Mouse (Mus musculus) C3H10T1/2 (cell line): ENCODE data around the gene Papola. TPM values are rescaled to one million over a fixed set of nuclear protein-coding genes. Genes with fewer than 3 reads are reported as not detected.

Experiments used
- polyA plus RNA-seq, 2 experiments: library from polyadenylated mRNA; unstranded; fragments of >200 nt; fragmentation: generic; extraction: Trizol; gene quantifications; one replicate each; pipeline ENCODE4 v1.2.1; 2012; ENCODE audit warnings: missing spikeins in 2 of 2

Papola gene
- 10 to 100 TPM in 1 of 2 experiments, 1 to 10 TPM in 1; 4.3 to 24.6 TPM for polyA plus RNA-seq

DNA sequence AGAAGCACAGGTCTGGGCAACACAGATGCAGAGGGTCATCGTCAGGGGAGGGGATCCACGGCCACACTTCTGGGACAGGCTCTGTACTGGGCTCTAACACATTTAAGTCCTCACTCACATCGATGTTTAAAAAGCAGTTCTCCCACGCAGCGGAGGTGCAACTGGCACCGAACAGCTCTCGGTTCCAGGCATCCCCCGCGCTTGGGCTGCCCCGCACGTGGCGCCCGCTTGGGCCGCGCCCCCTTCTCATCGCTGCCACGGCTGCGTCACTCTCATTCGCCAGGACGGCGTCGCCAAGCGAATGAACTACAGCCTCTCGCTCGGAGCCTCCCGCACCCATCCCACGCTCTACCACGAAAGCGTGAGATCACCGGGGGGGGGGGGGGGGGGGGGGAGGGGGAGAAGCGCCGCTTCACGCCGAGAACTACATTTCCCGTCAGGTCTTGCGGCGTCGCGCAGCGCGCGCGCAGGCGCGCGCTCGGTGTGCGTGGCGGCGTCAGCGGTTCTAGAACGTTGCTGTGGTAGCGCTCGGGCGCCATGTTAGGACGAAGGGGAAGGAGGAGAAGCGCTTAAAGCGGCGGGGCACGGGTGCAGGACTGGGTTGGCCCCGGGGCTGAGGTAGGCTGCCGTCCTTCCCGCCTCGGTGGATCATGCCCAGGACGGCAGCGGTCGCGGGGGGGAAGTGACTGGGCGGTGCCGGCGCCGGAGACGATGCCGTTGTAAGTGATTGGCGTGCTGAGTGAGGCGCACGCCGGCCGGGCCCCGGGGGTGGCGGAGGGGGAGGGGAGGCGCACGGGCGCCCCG lies at the start of gene Papola:
Gene Papola, plus strand, starts transcription at position 499 of the 804 bp plus-strand sequence.

Other genes starting within 250 kb of the Papola start
- under 1 TPM; 0.72 to 0.89 TPM for gene Bdkrb2, start 221.5 kb upstream of the Papola start, polyA plus RNA-seq
- 10 to 100 TPM; 10.1 to 12.0 TPM for gene Bdkrb1, start 181.6 kb upstream of the Papola start, polyA plus RNA-seq
- 10 to 100 TPM in 1 of 2 experiments, 1 to 10 TPM in 1; 2.3 to 12.2 TPM for gene Gskip, start 99.9 kb upstream of the Papola start, polyA plus RNA-seq
- gene Atg2b, start 99.5 kb upstream of the Papola start, polyA plus RNA-seq = 10 to 100 TPM in 1 of 2 experiments, 1 to 10 TPM in 1; 3.2 to 14.6 TPM
- under 1 TPM in 1 of 2 experiments, not detected in 1; 0.06 TPM for gene Ak7, start 78.7 kb upstream of the Papola start, polyA plus RNA-seq
- 1 to 10 TPM; 5.7 to 9.5 TPM for gene Vrk1, start 225.5 kb downstream of the Papola start, polyA plus RNA-seq